Mouse (Mus musculus) liver, postnatal 0 days (tissue): ENCODE results near the gene Ncstn. TPM values are rescaled to one million over a fixed set of nuclear protein-coding genes. Genes with fewer than 3 reads are reported as not detected.

Experiments
- ATAC-seq: fragments of 200-750 bp; cut with Nextera tagmentation; 2 replicates; pipeline ENCODE4 v1.8.0; 2017; ENCODE audit warnings: mild to moderate bottlenecking, moderate library complexity
- DNase-seq: peaks from one replicate; pipeline ENCODE4 v3.0.0-alpha.2; 2016
- H3K27ac ChIP-seq: fragments of 300-500 bp; sonication (generic); 2 replicates; pipeline ENCODE4 v1.5.1; 2014; ENCODE audit warnings: antibody characterized with exemption, moderate library complexity, mild to moderate bottlenecking, low read depth
- H3K27me3 ChIP-seq: fragments of 300-500 bp; sonication (generic); 2 replicates; pipeline ENCODE4 v1.6.1; 2014; ENCODE audit warnings: low read length, control low read depth, mixed read lengths; ENCODE audit not compliant: insufficient read depth
- H3K36me3 ChIP-seq: fragments of 300-500 bp; sonication (generic); replicated peaks from 2 replicates; pipeline ENCODE4 v1.6.1; 2014; ENCODE audit warnings: mild to moderate bottlenecking, control low read depth, low read length, moderate library complexity, mixed read lengths; ENCODE audit not compliant: insufficient read depth
- H3K4me1 ChIP-seq: fragments of 300-500 bp; sonication (generic); 2 replicates; pipeline ENCODE4 v1.6.1; 2014; ENCODE audit warnings: antibody characterized with exemption, mild to moderate bottlenecking, control low read depth; ENCODE audit not compliant: insufficient read depth
- H3K4me2 ChIP-seq: fragments of 300-500 bp; sonication (generic); 2 replicates; pipeline ENCODE4 v1.6.1; 2014; ENCODE audit warnings: low read depth, mild to moderate bottlenecking, low read length, moderate library complexity, mixed read lengths
- H3K4me3 ChIP-seq: fragments of 300-500 bp; sonication (generic); 2 replicates; pipeline ENCODE4 v1.5.1; 2014; ENCODE audit warnings: low read depth, low read length
- H3K9ac ChIP-seq: fragments of 300-500 bp; sonication (generic); replicated peaks from 2 replicates; pipeline ENCODE4 v1.6.1; 2014; ENCODE audit warnings: mild to moderate bottlenecking, moderate library complexity
- H3K9me3 ChIP-seq: fragments of 300-500 bp; sonication (generic); 2 replicates; pipeline ENCODE4 v1.6.1; 2016; ENCODE audit warnings: mild to moderate bottlenecking, control low read depth, low read length, mixed read lengths
- CTCF ChIP-seq: sonication (generic); IDR thresholded peaks from 2 replicates; pipeline ENCODE4 v1.5.1; 2016; ENCODE audit warnings: antibody characterized with exemption, low read depth
- EP300 ChIP-seq: IDR thresholded peaks from 2 replicates; pipeline ENCODE4 v1.6.1; 2016; ENCODE audit warnings: antibody characterized with exemption, low read depth, mild to moderate bottlenecking
- WGBS: fragments of 180-500 bp; shearing (Covaris S2); extraction: QIAGEN DNeasy Blood & Tissue Kit; methylation state at CpG from one replicate; pipeline ENCODE4 v1.1.7; 2014; ENCODE audit not compliant: insufficient replicate concordance; 5-methylcytosine and 5-hydroxymethylcytosine counted together
- polyA plus RNA-seq: library from polyadenylated mRNA; unstranded; fragments of >200 nt; fragmentation: Nextera tagmentation; extraction: Ambion mirVana; gene quantifications from 2 replicates; pipeline ENCODE4 v1.2.1, GENCODE M21; 2015

The Ncstn gene
- polyA plus RNA-seq, 1 experiment from 2014 or later: 41.8 TPM

DNA sequence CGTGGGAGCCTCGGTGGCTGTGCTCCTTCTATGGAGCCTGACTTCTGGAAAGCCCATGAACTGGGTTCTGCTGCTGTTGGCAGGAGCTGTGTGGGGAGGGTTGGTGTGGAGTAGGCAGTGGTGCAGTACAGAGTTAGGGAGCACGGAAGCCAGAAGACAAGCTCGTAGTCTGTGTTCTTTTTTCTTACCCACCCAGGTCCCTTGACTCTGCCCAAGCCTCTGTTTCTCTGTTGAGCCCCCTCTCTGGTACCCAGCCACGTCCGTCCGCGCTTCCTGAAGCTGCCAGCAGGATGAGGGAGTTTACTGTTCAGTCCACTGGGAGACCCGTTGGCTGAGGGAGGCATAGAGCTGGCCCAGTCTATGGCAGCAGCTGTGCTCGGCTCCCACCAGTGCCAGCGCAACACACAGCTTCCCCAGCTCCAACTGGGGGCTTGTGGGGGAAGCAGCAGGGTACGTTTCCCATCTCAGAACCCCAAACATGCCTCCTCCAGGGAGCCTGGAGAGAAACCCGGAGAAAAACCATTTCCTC lies 17.9 kb downstream of the Ncstn start:
- Histone ChIP-seq H3K27ac (no peak overlapping the region), H3K36me3 (peaks cover 44% of the 10 kb centered on the region)

GRCm38 (mm10) chr1:172063291-172064023 lies 19.1 kb downstream of the Ncstn start:
- Histone ChIP-seq H3K36me3 (peaks cover 33% of the 10 kb centered on the region), H3K27ac (no peak overlapping the region), H3K9me3 (no peaks in the 10 kb centered on the region), H3K4me3 (no peak overlapping the region), H3K4me1 (no peaks in the 10 kb centered on the region), H3K27me3 (no peaks in the 10 kb centered on the region), H3K9ac (no peak overlapping the region), H3K4me2 (no peak overlapping the region)
- TF ChIP-seq EP300: no peak
- no peak for TF ChIP-seq CTCF
- WGBS: 52% methylated on average over 4 of the region's 4 CpGs
- DNase-seq: no peak
- ATAC-seq: no peak

More for the DNA sequence above, 17.9 kb downstream of the Ncstn start:
- no peak overlapping the region for H3K4me3 ChIP-seq
- no peaks in the 10 kb centered on the region for H3K9me3 ChIP-seq
- no peaks in the 10 kb centered on the region for H3K27me3 ChIP-seq
- TF ChIP-seq EP300 (no peak), CTCF (no peak)
- no peak overlapping the region for H3K4me2 ChIP-seq
- DNase-seq (no peak), ATAC-seq (no peak)
- WGBS: 86% methylated on average over 13 of the region's 13 CpGs
- no peak overlapping the region for H3K9ac ChIP-seq
- H3K4me1 ChIP-seq: no peaks in the 10 kb centered on the region

DNA sequence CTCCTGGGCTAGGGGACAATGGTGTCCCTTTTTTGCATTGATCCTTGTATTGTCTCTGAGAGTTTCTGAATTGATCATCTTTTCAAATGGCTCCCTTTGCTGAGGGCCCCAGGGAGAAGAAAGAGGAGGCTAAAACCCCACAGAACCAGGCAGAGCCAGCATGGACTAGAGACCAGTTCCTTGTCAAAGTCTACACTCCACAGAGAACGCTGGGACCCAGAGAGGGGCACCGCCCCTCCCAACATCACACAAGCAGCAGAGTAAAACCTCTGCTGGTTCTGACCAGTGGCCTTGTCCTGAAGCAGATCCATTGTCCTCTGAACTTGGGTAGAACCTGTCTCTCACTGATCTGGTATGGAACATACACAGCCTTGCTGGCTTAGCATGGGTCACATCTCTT lies 20.5 kb downstream of the Ncstn start:
- WGBS: 72% methylated on average over 2 of the region's 2 CpGs
- H3K27me3 ChIP-seq: no peaks in the 10 kb centered on the region
- ATAC-seq (no peak), DNase-seq (no peak)
- peaks cover 21% of the 10 kb centered on the region for H3K36me3 ChIP-seq
- no peaks in the 10 kb centered on the region for H3K9me3 ChIP-seq
- H3K4me1 ChIP-seq: no peaks in the 10 kb centered on the region
- TF ChIP-seq CTCF (no peak), EP300 (no peak)
- H3K27ac ChIP-seq: no peak overlapping the region
- no peak overlapping the region for H3K4me2 ChIP-seq
- H3K9ac ChIP-seq: no peak overlapping the region
- no peak overlapping the region for H3K4me3 ChIP-seq

GRCm38 (mm10) chr1:172061217-172061616 lies 21.4 kb downstream of the Ncstn start:
- Histone ChIP-seq H3K27ac (no peak overlapping the region), H3K9me3 (no peaks in the 10 kb centered on the region), H3K4me2 (no peak overlapping the region), H3K4me1 (no peaks in the 10 kb centered on the region), H3K27me3 (peaks cover 6% of the 10 kb centered on the region; the same call in 1 of the 2 replicates), H3K9ac (no peak overlapping the region), H3K36me3 (peaks cover 12% of the 10 kb centered on the region), H3K4me3 (no peak overlapping the region)
- no peak for DNase-seq
- no peak for TF ChIP-seq CTCF
- no peak for TF ChIP-seq EP300
- WGBS: 64% methylated on average over 8 of the region's 8 CpGs
- no peak for ATAC-seq

- TF ChIP-seq CTCF: no peak
- no peaks in the 10 kb centered on the region for H3K4me1 ChIP-seq
- peaks cover 12% of the 10 kb centered on the region for H3K27me3 ChIP-seq
- no peak overlapping the region for H3K9ac ChIP-seq
- WGBS: 64% methylated on average over 4 of the region's 4 CpGs
- no peak overlapping the region for H3K4me3 ChIP-seq
- H3K4me2 ChIP-seq: no peak overlapping the region
- no peak overlapping the region for H3K27ac ChIP-seq
- DNase-seq (no peak), ATAC-seq (no peak)
- H3K36me3 ChIP-seq: peaks cover 6% of the 10 kb centered on the region
- H3K9me3 ChIP-seq: no peaks in the 10 kb centered on the region
These were observed 21.9 kb downstream of the Ncstn start for GRCm38 (mm10) chr1:172060659-172061058.

GRCm38 (mm10) chr1:172058874-172059273 lies 23.7 kb downstream of the Ncstn start:
- no peak overlapping the region for H3K4me3 ChIP-seq
- H3K9me3 ChIP-seq: no peaks in the 10 kb centered on the region
- H3K27ac ChIP-seq: no peak overlapping the region
- TF ChIP-seq EP300 (no peak), CTCF (no peak)
- H3K27me3 ChIP-seq: peaks cover 26% of the 10 kb centered on the region
- ATAC-seq (no peak), DNase-seq (no peak)
- no peaks in the 10 kb centered on the region for H3K36me3 ChIP-seq
- H3K9ac ChIP-seq: no peak overlapping the region
- H3K4me2 ChIP-seq: no peak overlapping the region
- peaks cover under 1% of the 10 kb centered on the region; the same call in 1 of the 2 replicates for H3K4me1 ChIP-seq
- 68% methylated on average over 7 of the region's 7 CpGs for whole genome bisulfite sequencing
